Mouse (Mus musculus) lung, postnatal 4 days (tissue): Measurements from ENCODE around the gene Psmd13.

ENCODE experiments used
- DNase-seq, 2 experiments: peaks; one replicate each; pipeline ENCODE4 v3.0.0; 2021

Psmd13 gene

GRCm38 (mm10) chr7:140907697-140908096 is 25.9 kb downstream of the Psmd13 start:
- no peak for DNase-seq

- peak in 1 of 2 experiments; percentile 35 for DNase-seq
These were observed 26.4 kb downstream of the Psmd13 start for GRCm38 (mm10) chr7:140908181-140908580.

- peak; percentile 79 to 86 for DNase-seq
These were observed 26.9 kb downstream of the Psmd13 start for GRCm38 (mm10) chr7:140908634-140909107.

- DNase-seq: peak in 1 of 2 experiments; percentile 13
These were observed 30.5 kb downstream of the Psmd13 start for GRCm38 (mm10) chr7:140912293-140912692.

- DNase-seq: peak in 1 of 2 experiments; percentile 6
These were observed 31.2 kb downstream of the Psmd13 start for GRCm38 (mm10) chr7:140912846-140913482.

GRCm38 (mm10) chr7:140914031-140914690 is 32.4 kb downstream of the Psmd13 start:
- no peak for DNase-seq

- no peak for DNase-seq
These were observed 38.1 kb downstream of the Psmd13 start for GRCm38 (mm10) chr7:140919911-140920310.

GRCm38 (mm10) chr7:140920418-140921029 is 38.8 kb downstream of the Psmd13 start, which contains the start of gene Nlrp6:
Gene Nlrp6, plus strand, starts transcription at chr7:140920902.
- DNase-seq: no peak

- peak in 1 of 2 experiments; percentile 19 for DNase-seq
These were observed 39.6 kb downstream of the Psmd13 start for GRCm38 (mm10) chr7:140921225-140921975.

- peak in 1 of 2 experiments; percentile 44 for DNase-seq
These were observed 40.8 kb downstream of the Psmd13 start for GRCm38 (mm10) chr7:140922398-140923069.

- no peak for DNase-seq
These were observed 41.5 kb downstream of the Psmd13 start for GRCm38 (mm10) chr7:140923070-140923775.

- DNase-seq: no peak
These were observed 45.4 kb downstream of the Psmd13 start for GRCm38 (mm10) chr7:140927181-140927580.

GRCm38 (mm10) chr7:140938436-140938835 is 56.7 kb downstream of the Psmd13 start:
- no peak for DNase-seq

GRCm38 (mm10) chr7:140938896-140939295 is 57.1 kb downstream of the Psmd13 start:
- DNase-seq: no peak

- DNase-seq: peak in 1 of 2 experiments; percentile 68
These were observed 58.0 kb downstream of the Psmd13 start for GRCm38 (mm10) chr7:140939669-140940171.

GRCm38 (mm10) chr7:140941222-140942051 is 59.7 kb downstream of the Psmd13 start, which contains the start of gene Pgghg:
Gene Pgghg, plus strand, starts transcription at chr7:140941391.
- peak; percentile 92 for DNase-seq

- DNase-seq: no peak
These were observed 60.6 kb downstream of the Psmd13 start for GRCm38 (mm10) chr7:140942341-140942740.

GRCm38 (mm10) chr7:140942811-140943210 is 61.0 kb downstream of the Psmd13 start:
- no peak for DNase-seq

GRCm38 (mm10) chr7:140943356-140943755 is 61.6 kb downstream of the Psmd13 start:
- no peak for DNase-seq

- no peak for DNase-seq
These were observed 62.5 kb downstream of the Psmd13 start for GRCm38 (mm10) chr7:140944236-140944635.
